Mouse (Mus musculus) erythroblast, embryonic 14.5 days (primary cell): ENCODE data around the gene Chchd5.

Experiments
- GATA1 ChIP-seq: IDR thresholded peaks from 2 replicates; pipeline ENCODE4 v1.6.1; 2012; ENCODE audit warnings: low read length, inconsistent platforms, mixed read lengths
- TAL1 ChIP-seq: IDR thresholded peaks from 3 replicates; pipeline ENCODE4 v1.6.1; 2012; ENCODE audit warnings: low read length, inconsistent platforms, mixed read lengths

GRCm38 (mm10) chr2:129173386-129173785 lies 43.9 kb downstream of the Chchd5 start:
- no peak for TF ChIP-seq GATA1
- no peak for TF ChIP-seq TAL1
